In genomic region chr7:92630167-92630566, GRCm38 (mm10) we compare ENCODE assay signal across 9 mouse cellular contexts. TPM values are rescaled to one million over a fixed set of nuclear protein-coding genes. Genes with fewer than 3 reads are reported as not detected.
DNase-seq lines count a peak whose midpoint lies in the region; ATAC-seq and TF ChIP-seq lines count a peak whose summit lies in the region.
"Had no signal": no experiment of that assay in that cellular context is flagged by ENCODE, and none has a peak within 500 bp of the region (broad histone marks: within the 10 kb centered on the region; RNA-seq: fewer than 3 reads in every experiment).

No protein-coding gene starts in this region.

- no peak overlapping the region for H3K4me2 ChIP-seq in kidney, postnatal 0 days (ENCODE audit: low read length)
- H3K4me2 ChIP-seq: heart, embryonic 13.5 days had no signal

- TF ChIP-seq CTCF in layer of hippocampus, adult 2 months (conservative IDR thresholded peaks at IDR 0.05) = peak; percentile 73
- peak; percentile 56; the same call in 1 of the 2 replicates for TF ChIP-seq CTCF in kidney, postnatal 0 days (IDR thresholded peaks at IDR 0.05; ENCODE audit: low read depth)

- 36% methylated on average over 2 of the region's 2 CpGs for WGBS in kidney, postnatal 0 days

- H3K4me1 ChIP-seq in kidney, postnatal 0 days (replicated peaks; ENCODE audit: insufficient read depth, low read length) = no peaks in the 10 kb centered on the region
- H3K4me1 ChIP-seq: heart, embryonic 13.5 days had no signal

- H3K9ac ChIP-seq in kidney, postnatal 0 days (ENCODE audit: low read depth, low read length) = no peak overlapping the region
- H3K9ac ChIP-seq: heart, embryonic 13.5 days had no signal

- DNase-seq in embryo, embryonic 11 days = peak; percentile 21
- no peak for DNase-seq in embryo, embryonic 9.5 days (ENCODE audit: extremely low spot score)
- DNase-seq in layer of hippocampus, adult 2 months (ENCODE audit: low spot score in 2 of 2) = peak; percentile 22 to 49
- no peak for DNase-seq in layer of hippocampus, postnatal 25 days (ENCODE audit: extremely low spot score in 1 of 2, low spot score in 1 of 2)
- DNase-seq in MN1 (ENCODE audit: low spot score) = peak; percentile 51
- DNase-seq in kidney, postnatal 0 days (ENCODE audit: low spot score) = peak; percentile 50
- no peak for DNase-seq in frontal cortex, postnatal 14 days (ENCODE audit: low spot score in 2 of 2)
- no peak for DNase-seq in T-cell, adult 2 months (ENCODE audit: low spot score)

- no peak overlapping the region for H3K27ac ChIP-seq in layer of hippocampus, adult 2 months
- H3K27ac ChIP-seq in kidney, postnatal 0 days = no peak overlapping the region
- H3K27ac ChIP-seq: heart, embryonic 13.5 days had no signal

- no peaks in the 10 kb centered on the region for H3K36me3 ChIP-seq in kidney, postnatal 0 days (ENCODE audit: insufficient read depth, low read length)
- H3K36me3 ChIP-seq: heart, embryonic 13.5 days had no signal

- H3K4me3 ChIP-seq in layer of hippocampus, adult 2 months = no peak overlapping the region
- H3K4me3 ChIP-seq in kidney, postnatal 0 days (replicated peaks; ENCODE audit: low read depth, low read length) = no peak overlapping the region
- H3K4me3 ChIP-seq: heart, embryonic 13.5 days had no signal

- H3K9me3 ChIP-seq in kidney, postnatal 0 days (replicated peaks; ENCODE audit: low read length) = no peaks in the 10 kb centered on the region
- H3K9me3 ChIP-seq: heart, embryonic 13.5 days had no signal

- no peaks in the 10 kb centered on the region for H3K27me3 ChIP-seq in kidney, postnatal 0 days (ENCODE audit: insufficient read depth, low read length)

- ATAC-seq in kidney, postnatal 0 days (replicated peaks; ENCODE audit: low FRiP score, low read depth) = no peak

RNA-seq across cellular contexts. Expression of gene Ankrd42, which starts 6.8 kb away (rescaled TPM):
- 10 to 100 TPM; 18.6 to 19.8 TPM for total RNA-seq in layer of hippocampus, adult 2 months (2021)
- 10 to 100 TPM; 17.3 to 19.6 TPM for total RNA-seq in layer of hippocampus, postnatal 25 days (2021)
- 4.5 and 5.5 TPM in 2 replicates for polyA plus RNA-seq in kidney, postnatal 0 days (2015; fragmentation: Nextera tagmentation; extraction: Ambion mirVana)

RNA-seq across cellular contexts. Expression of gene Pcf11, which starts 39.6 kb away (rescaled TPM):
- 10 to 100 TPM; 59.0 to 67.0 TPM for total RNA-seq in layer of hippocampus, adult 2 months (2021)
- 10 to 100 TPM; 48.0 to 60.6 TPM for total RNA-seq in layer of hippocampus, postnatal 25 days (2021)
- 17.8 and 20.9 TPM in 2 replicates for polyA plus RNA-seq in kidney, postnatal 0 days (2015; fragmentation: Nextera tagmentation; extraction: Ambion mirVana)

Comparison
In these comparisons a context has a peak if more than half of its experiments do, and no peak if none do; other contexts are left out.
1. DNase-seq: peak in embryo, embryonic 11 days (single experiment), layer of hippocampus, adult 2 months (2 of 2), MN1 (single experiment) and kidney, postnatal 0 days (single experiment); none in embryo, embryonic 9.5 days (single experiment), layer of hippocampus, postnatal 25 days (0 of 2), frontal cortex, postnatal 14 days (0 of 2) and T-cell, adult 2 months (single experiment).